Mouse (Mus musculus): ENCODE data around the gene Wbp2.
A peak's percentile ranks its signal among the peaks of the same experiment; 100 is the strongest.
"Not testable (repeated sequence)": the region's sequence is repeated elsewhere in the genome, so short reads cannot be mapped to it uniquely, and the experiment has no call there.

Wbp2 gene

DNA sequence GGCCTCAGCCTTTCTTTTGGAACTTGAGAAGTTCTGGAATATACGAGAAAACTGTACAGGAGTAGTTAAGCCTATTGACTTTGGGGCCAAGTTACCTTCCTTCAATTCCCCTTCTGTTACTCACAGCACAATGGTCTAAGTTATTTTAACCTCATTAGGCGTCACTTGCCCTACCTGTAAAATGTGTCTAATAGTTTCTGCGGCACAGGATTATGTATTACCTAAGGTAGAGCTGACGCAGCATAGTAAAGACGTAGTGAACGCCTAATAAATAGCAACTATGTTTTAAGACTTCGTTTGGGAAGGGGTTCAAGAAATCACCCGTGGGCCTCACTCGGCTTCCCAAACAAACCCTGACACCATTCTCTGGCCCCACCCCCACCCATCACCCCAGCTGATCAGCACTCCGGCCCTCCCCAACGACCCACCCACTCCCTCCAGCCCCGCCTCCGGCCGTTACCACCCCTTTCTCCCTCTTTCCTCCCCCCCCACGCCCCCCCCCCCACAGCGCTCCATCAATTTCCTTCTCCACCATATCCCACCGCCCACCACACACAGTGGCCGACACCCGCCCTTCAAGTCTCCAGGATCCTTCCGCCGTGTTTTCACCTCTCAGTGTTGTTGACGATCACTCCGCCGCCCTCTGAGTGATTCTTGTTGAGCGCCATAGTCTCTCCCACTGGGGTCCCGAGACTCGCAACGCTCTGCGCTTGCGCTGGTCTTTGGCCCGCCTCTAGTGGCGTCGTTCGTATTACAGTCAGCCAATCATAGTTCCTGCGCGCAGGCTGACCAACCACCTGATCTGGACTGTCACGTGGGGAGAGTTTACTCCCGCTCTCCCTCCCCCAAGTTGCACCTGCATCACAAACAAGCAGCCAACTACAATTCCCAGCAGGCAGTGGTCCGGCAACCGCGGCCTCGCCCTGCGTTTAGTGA is at the start of gene Wbp2:
Gene Wbp2, minus strand, starts transcription at position 738 of the 936 bp plus-strand sequence.
- DNase-seq (ENCODE audit: extremely low read depth, low read depth, low spot score) = peak; percentile 98

DNA sequence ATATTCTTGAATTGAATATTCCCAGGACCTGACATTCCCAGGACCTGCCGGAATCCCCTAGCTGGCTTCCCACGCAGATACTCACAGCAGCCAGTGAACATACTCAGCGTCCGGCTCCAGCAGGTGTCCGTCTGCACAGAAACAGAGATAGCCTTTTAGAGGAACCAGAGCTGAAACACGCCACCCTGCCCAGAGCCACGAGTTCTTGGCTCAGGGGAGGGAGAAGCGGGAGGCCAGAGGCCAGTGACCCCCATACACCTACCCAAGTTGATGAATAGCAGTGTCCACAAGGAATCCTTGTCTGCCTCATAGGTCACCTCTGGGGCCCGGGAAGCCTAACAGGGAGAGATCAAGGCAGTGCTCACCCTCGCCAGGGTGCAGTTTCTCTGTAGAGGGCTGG is 47.4 kb upstream of the Wbp2 start:
- DNase-seq (ENCODE audit: extremely low read depth, low read depth, low spot score) = no peak

DNA sequence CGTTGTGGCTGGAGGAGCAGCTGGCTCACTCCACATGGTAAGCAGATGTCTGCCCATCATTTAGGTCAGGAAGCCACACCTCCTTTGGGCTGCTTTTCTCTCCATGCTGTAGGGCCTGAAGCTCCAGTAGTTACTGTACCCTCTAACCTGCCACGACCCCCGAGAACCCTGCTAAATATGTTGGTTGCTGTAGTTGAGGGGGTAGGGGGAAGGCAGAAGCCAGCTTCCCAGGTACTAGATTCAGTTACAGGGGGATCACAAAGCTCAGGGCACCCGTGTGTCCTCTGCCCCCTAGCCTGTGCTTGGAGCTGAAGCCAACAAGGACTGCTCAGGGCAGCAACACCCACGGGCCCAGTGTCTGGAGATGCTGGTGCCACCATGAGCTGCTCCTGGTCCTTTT is 46.7 kb upstream of the Wbp2 start:
- no peak for DNase-seq (ENCODE audit: extremely low read depth, low read depth, low spot score)

DNA sequence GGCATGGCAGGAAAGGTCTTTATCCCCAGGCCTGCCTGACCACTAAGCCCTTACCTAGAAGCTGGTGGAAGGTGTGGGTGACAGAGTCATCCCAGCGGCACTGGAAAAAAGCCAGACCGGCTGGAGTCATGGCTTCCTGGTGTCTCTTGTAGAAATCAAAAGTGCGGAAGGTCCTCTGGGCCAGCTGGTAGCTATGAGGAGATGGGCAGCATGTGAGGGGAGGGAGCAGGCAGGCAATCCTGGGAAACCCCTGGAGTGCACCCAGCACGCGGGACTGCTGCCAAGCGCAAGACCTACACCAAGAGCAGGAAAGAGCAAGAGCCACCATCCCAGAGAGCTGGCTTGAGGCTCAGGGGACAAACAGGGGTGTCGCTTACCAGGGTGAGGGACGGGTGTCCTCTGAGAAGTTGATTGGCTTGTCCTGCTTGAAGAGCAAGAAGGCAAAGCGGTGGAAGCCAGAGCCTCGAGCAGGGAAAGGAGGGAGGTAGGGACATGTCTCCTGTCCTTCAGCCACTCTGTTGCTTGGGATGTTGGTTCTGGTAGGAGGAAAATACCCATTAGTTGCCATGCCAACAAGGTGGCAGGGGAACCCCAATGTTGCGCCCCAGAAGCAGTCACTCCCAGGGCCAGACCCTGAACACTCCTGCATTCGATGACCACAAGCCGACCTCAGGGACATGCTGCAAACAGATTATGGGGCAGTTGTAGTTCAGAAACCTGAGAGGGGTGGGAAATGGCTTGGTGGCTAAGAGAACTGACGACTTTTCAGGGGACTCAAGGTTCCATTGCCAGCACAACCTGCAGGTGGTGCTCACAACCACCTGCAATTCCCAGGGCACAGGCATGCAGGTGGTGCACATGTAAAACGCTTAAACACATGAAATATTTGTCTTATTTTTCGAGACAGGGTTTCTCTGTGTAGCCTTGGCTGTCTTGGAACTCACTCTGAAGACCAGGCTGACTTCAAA is 45.9 kb upstream of the Wbp2 start:
- no peak for DNase-seq (ENCODE audit: extremely low read depth, low read depth, low spot score)

DNA sequence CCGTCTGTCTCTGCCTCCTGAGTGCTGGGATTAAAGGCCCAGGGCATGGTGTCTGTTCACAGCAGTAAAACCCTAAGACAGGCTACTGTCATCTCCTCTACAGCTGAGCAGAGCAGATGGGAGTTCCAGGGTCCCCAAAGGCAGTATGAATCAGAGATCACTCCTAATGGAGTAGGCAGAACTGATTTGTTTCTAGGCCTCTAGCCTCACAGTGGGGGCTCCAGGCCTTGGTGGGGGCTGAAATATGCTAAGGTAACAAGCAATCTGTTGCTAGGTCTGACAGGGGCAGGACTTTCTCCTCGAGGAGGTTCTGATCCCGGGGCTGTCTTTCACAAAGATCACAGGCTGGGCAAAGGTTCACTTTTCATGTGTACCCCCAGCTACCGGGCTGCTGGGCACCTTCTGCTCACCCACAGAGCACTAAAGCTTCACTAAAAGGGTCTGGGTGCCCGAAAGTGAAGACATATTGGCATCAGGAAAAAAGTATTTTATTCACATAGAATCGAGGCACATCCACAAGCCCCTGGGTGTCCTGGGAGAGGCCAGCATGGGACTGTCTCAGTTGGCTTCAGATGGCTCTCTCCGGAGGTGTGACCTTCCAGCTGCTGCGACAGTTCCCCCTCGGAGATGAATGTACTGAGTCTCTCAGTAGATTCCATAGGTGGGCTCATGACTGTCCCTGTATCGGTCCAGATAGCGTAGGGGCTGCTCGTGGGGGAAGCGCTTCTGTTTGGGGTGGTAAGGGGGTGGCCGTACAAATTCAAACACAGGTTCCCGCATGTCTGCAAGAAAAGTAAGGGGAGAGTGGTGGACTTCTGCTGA is 44.8 kb upstream of the Wbp2 start:
- DNase-seq (ENCODE audit: extremely low read depth, low read depth, low spot score) = no peak

DNA sequence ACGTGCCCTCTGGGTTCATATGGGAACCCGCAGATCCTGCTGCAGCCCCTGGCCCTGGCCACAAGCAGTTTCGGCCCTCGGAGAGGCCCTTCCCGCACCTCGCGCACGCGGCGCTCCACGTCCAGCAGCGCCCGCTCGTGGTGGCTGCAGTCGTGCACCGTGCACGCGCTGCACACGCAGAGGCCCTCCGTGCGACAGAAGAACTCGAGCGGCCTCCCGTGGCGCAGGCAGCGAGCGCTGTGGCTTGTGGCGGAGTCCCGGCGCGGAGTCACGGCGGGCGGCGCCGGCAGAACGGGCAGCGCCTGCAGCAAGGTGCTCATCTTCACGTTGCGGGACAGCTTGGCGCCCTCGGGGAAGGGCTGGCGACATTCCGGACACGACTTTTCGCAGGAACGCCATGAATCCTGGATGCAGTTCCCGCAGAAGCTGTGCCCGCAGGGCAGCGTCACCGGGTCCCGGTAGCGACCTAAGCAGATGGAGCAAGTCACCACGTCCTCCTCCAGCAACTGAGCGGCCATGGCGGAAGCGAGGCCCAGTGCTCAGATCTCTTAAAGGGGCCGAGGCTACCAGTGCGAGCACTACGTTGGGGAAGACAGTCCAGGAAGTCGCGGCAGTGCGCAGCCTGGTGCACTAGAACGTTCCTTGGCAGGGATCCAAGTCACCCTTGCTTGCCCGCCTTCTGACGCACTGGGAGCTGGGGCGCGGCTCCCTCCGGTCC is 43.9 kb upstream of the Wbp2 start, which contains the start of gene Trim65:
Gene Trim65, minus strand, starts transcription at position 641 of the 718 bp plus-strand sequence.
- no peak for DNase-seq (ENCODE audit: extremely low read depth, low read depth, low spot score)

DNA sequence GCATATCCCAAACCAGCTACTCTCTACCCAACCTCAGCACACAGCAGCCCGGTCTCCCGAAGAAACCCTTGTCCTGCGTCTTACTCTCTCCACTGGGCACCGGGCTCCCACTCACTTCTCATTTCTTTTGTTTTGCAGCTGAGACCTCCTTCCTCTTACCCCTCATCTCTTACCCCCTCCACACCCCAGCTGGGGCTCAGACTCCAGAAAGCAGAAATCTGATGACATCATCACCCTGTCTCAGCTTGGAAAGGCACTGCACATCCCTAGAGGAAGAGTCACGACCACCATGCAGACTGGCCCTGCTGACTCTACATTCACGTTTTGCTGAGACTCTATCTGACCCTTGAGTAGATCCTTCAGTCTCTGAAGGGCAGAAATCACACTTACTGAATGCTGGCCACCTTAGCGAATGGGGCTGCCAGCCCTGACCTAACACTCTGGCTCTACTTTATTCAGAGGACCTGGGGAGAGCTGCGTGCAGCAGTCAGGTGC is 43.2 kb upstream of the Wbp2 start:
- no peak for DNase-seq (ENCODE audit: extremely low read depth, low read depth, low spot score)

DNA sequence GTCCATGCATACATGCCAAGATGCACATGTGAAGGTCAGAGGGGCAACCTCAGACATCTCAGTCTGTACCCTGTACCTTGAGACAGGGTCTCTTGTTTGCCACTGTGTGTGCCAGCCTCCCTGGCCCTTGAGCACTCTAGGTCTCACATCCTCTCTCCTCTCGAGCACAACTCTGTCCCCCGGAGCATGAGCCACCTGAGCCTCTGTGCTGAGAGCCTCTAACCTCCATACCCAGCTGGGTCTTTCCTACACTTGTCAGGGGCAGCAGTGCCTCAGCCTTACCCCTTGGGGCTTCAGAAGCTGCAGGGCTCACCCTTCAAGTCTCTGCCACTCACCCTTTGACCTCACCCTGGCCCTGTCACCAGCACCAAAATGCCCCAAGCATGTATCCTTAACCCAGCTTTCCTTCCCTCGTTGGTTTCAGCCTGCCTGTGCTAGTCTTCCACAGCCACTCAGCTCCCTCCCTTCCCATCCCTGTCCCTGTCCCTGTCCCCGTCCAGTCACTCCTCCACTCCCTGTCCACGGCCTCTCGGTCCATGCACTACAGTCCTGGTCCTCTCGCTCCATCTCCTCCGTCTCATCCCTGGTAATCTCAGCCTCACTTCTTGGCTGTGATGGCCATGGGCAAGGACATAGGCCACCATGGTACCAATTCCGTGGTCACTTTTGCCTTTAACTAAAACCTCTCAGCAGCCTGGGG is 42.4 kb upstream of the Wbp2 start:
- no peak for DNase-seq (ENCODE audit: extremely low read depth, low read depth, low spot score)

DNA sequence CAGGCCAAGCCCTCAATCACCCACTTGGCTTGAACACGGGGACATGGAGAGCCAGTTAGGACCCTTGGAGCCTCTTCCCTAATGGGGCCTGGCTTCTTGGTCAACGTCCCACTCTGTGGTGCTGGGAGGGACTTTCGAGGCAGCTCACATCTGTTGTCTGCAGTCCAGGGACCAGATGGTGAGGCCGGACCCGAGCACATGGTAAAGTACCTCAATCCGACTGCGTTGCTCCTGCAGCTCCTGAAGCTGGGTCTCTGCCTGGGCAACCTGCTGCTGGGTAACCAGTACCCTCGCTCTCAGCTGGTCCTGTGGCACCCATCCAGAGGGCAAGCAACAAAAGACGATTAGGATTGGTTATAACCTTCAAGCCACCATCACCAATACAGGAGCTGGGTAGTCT is 41.2 kb upstream of the Wbp2 start:
- no peak for DNase-seq (ENCODE audit: extremely low read depth, low read depth, low spot score)

DNA sequence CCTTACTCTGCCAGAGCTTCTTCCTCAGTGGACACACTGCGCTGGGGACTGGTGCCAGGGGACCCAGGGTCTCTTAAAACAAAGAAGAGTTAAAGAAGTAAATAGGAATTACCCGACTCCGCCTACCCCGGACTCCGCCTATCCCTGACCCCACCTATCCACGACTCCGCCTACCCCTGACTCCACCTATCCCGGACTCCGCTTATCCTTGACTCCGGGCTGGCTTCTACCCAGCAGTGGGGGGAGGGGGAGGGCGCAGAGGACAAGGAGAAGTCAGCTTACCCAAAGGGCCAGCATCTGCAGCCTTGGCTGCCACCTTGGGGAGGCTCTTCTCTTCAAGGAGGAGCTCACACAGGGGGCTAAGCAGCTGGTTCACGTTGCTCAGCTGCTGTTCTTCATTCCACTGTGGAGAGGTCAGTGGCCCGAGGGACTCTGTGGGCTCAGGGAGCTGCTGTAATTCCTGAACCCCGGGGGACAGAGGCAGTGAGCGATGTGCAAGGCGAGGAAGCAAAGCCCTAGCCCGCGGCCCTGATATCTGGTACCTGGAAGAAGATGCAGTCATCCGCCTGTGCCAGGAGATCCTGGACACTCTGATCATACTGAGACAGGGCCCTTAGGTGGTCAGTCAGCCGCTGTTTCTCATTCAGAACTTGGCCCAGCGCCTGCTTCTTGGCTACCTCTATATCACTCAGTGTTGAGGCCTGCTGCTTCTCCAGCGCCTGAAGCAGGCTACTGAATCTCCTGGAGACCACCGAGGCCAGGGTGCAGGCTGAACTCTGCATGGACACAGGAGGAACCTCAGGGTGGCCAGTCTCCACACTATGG is 40.6 kb upstream of the Wbp2 start, which contains the start of gene Trim47:
Gene Trim47, minus strand, starts transcription at position 55 of the 825 bp plus-strand sequence.
- no peak for DNase-seq (ENCODE audit: extremely low read depth, low read depth, low spot score)

DNA sequence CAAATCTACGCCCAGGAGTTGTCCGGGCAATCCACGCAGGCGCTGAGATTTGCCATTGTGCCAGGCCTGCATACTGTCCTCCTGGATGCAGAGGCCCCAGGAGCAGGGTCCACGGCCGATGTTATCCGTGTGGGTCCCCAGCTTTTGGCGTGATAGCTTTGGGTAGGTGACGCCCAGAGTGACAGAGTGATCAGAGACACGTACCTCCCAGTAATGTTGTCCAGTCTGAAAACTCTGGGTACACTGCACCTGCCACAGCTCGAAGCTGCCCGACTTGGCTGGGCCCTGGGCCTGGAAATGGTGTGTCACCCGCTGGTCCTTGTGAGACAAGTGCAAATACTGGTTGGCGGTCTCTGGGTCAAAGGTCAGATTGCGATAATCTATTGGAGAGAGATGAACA is 39.5 kb upstream of the Wbp2 start:
- DNase-seq (ENCODE audit: extremely low read depth, low read depth, low spot score) = no peak

DNA sequence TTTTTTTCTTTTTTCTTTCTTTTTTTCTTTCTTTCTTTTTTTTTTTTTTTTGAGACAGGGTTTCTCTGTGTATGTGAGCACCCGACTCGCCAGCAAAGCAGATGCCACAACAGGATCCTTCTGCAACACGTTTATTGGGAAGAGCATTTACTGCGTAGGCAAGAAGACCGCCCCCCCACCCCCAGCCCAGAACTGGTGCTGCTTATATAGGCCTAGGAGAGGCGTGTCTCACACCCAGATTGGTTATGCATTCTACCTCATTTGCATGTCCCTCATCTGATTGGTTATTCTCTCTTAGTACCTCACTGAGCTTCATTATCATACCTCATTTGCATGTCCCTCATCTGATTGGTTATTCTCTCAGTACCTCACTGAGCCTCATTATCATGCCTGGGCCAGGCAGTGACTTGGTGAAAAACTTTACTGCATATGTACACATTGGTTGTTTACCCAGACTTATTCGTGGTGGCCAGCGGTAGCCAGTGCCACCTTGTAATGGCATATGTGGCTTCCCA is 35.0 kb upstream of the Wbp2 start:
- not testable (repeated sequence) for DNase-seq (ENCODE audit: extremely low read depth, low read depth, low spot score)

DNA sequence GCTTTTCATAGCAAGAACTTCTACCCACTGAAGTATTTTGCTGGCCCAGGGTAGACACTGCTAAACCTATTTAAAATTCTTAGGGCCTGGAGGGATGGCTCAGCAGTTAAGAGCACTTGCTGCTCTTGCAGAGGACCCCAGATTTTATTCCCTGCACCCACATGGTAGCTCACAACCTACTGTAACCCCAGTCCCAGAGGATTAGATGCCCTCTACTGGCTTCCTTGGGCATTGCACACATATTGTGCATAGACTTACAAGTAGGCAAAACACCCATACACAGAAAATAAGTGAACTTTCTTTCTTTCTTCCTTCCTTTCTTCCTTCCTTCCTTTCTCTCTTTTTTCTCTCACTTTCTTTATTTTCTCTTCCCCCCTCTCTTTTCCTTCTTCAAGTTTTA is 31.0 kb upstream of the Wbp2 start:
- no peak for DNase-seq (ENCODE audit: extremely low read depth, low read depth, low spot score)

DNA sequence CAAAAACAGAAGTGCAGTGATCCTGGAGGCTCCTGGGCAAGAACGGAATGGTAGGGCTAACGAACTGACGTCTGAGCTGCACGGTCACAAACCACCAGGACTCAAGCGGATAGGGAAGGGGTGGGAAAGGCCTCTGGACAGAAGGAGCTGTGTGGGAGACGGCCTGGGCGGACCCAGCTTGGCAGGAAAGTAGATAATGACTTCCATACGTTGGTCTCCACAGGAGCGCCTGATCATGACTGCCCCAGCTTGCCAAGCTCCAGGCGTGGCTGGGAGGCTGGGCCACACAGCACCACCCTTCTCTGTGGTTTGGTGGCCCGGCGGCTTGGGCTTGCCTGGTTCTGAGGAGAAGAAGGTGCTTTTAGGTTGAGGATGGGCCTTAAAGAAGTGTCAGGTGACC is 30.4 kb upstream of the Wbp2 start:
- DNase-seq (ENCODE audit: extremely low read depth, low read depth, low spot score) = no peak

DNA sequence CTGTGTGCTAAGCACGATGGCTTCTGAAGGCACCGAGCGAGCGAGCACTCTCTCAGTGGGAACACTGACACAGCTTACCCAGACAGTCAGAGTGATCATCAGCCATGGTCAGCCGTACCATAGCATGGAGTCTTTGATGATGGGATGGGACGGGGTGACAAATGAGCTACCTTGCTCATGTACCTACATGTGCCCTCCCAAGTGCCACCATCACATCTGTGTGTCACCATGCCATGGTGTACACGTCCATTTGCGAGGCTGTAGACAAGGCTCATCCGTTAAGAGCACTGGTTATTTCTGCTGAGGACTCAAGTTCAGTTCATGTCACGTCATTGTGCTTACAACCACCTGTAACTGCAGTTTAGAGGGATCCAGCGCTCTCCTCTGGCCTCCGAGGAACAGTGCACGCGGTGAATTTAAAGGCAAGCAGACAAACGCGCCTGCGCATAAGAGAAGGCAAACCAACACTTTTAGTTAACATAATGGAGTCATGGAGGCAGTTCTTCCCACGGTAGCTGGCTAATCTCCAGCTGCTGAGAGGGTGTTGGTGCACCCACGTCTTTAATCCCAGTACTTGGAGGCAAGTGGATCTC is 24.9 kb upstream of the Wbp2 start:
- DNase-seq (ENCODE audit: extremely low read depth, low read depth, low spot score) = no peak

DNA sequence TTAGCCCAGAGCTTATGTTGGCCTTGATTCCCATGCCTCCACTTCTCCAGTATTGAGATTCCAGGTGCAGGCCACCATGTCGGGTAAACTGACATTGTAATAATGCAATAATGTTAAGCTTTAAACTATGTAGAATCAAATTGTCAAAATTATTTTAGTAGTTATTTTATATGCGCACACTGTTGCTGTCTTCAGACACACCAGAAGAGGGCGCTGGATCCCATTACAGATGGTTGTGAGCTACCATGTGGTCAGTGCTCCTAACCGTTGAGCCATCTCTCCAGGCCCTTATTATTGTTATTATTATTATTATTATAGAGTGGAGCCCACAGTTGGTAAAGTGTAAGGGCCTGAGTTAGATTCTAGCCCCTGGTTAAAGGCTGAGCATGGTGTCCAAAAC is 24.3 kb upstream of the Wbp2 start:
- no peak for DNase-seq (ENCODE audit: extremely low read depth, low read depth, low spot score)

DNA sequence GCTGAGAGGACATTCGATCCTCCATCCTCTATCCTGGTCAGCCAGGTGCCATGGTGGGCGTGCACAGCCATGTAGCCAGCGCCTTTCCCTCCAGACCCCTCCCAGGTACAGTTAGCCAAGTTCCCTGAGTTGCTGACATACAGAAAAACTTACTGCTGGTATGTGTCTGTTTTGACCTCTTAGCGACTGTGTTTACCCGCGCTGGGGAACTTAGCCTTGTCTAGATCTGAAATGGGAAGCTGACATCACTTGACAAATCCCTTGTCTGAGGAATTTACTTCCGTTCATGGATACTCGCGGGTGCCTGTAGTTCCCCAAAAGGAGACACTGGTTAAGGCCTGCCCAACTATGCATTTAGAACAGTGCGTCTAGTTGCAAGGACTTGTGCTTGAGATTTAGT is 23.7 kb upstream of the Wbp2 start:
- DNase-seq (ENCODE audit: extremely low read depth, low read depth, low spot score) = no peak

DNA sequence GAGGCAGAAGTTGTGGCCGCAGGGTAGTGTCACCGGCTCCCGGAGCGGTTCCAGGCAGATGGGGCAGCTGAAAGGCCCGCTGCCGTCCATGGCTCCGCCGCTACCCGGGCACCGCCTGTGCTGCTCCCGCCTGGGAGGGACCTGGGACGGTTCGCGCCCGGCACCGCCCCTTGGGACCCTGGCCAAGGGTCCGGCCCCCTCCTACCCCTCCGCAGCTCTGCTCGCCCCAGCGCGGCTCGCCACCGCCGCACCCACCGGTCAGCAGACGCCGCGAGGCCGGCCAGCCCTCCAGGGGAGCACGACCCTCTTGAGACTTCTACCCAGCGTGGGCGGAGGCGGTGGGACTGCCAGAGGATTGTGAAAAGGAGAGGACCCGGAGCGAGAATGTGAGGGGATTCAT is 23.3 kb upstream of the Wbp2 start:
- no peak for DNase-seq (ENCODE audit: extremely low read depth, low read depth, low spot score)
